Mouse (Mus musculus) liver, postnatal 0 days (tissue): ENCODE measurements around the gene Rbm20. TPM values are rescaled to one million over a fixed set of nuclear protein-coding genes. Genes with fewer than 3 reads are reported as not detected.

Experiments
- ATAC-seq: fragments of 200-750 bp; cut with Nextera tagmentation; 2 replicates; pipeline ENCODE4 v1.8.0; 2017; ENCODE audit warnings: mild to moderate bottlenecking, moderate library complexity
- DNase-seq: peaks from one replicate; pipeline ENCODE4 v3.0.0-alpha.2; 2016
- H3K27ac ChIP-seq: fragments of 300-500 bp; sonication (generic); 2 replicates; pipeline ENCODE4 v1.5.1; 2014; ENCODE audit warnings: antibody characterized with exemption, moderate library complexity, mild to moderate bottlenecking, low read depth
- H3K27me3 ChIP-seq: fragments of 300-500 bp; sonication (generic); 2 replicates; pipeline ENCODE4 v1.6.1; 2014; ENCODE audit warnings: low read length, control low read depth, mixed read lengths; ENCODE audit not compliant: insufficient read depth
- H3K36me3 ChIP-seq: fragments of 300-500 bp; sonication (generic); replicated peaks from 2 replicates; pipeline ENCODE4 v1.6.1; 2014; ENCODE audit warnings: mild to moderate bottlenecking, control low read depth, low read length, moderate library complexity, mixed read lengths; ENCODE audit not compliant: insufficient read depth
- H3K4me1 ChIP-seq: fragments of 300-500 bp; sonication (generic); 2 replicates; pipeline ENCODE4 v1.6.1; 2014; ENCODE audit warnings: antibody characterized with exemption, mild to moderate bottlenecking, control low read depth; ENCODE audit not compliant: insufficient read depth
- H3K4me2 ChIP-seq: fragments of 300-500 bp; sonication (generic); 2 replicates; pipeline ENCODE4 v1.6.1; 2014; ENCODE audit warnings: low read depth, mild to moderate bottlenecking, low read length, moderate library complexity, mixed read lengths
- H3K4me3 ChIP-seq: fragments of 300-500 bp; sonication (generic); 2 replicates; pipeline ENCODE4 v1.5.1; 2014; ENCODE audit warnings: low read depth, low read length
- H3K9ac ChIP-seq: fragments of 300-500 bp; sonication (generic); replicated peaks from 2 replicates; pipeline ENCODE4 v1.6.1; 2014; ENCODE audit warnings: mild to moderate bottlenecking, moderate library complexity
- H3K9me3 ChIP-seq: fragments of 300-500 bp; sonication (generic); 2 replicates; pipeline ENCODE4 v1.6.1; 2016; ENCODE audit warnings: mild to moderate bottlenecking, control low read depth, low read length, mixed read lengths
- CTCF ChIP-seq: sonication (generic); IDR thresholded peaks from 2 replicates; pipeline ENCODE4 v1.5.1; 2016; ENCODE audit warnings: antibody characterized with exemption, low read depth
- EP300 ChIP-seq: IDR thresholded peaks from 2 replicates; pipeline ENCODE4 v1.6.1; 2016; ENCODE audit warnings: antibody characterized with exemption, low read depth, mild to moderate bottlenecking
- WGBS: fragments of 180-500 bp; shearing (Covaris S2); extraction: QIAGEN DNeasy Blood & Tissue Kit; methylation state at CpG from one replicate; pipeline ENCODE4 v1.1.7; 2014; ENCODE audit not compliant: insufficient replicate concordance; 5-methylcytosine and 5-hydroxymethylcytosine counted together
- polyA plus RNA-seq: library from polyadenylated mRNA; unstranded; fragments of >200 nt; fragmentation: Nextera tagmentation; extraction: Ambion mirVana; gene quantifications from 2 replicates; pipeline ENCODE4 v1.2.1, GENCODE M21; 2015

Rbm20 gene
- 0.16 and 0.17 TPM in 2 replicates for polyA plus RNA-seq

DNA sequence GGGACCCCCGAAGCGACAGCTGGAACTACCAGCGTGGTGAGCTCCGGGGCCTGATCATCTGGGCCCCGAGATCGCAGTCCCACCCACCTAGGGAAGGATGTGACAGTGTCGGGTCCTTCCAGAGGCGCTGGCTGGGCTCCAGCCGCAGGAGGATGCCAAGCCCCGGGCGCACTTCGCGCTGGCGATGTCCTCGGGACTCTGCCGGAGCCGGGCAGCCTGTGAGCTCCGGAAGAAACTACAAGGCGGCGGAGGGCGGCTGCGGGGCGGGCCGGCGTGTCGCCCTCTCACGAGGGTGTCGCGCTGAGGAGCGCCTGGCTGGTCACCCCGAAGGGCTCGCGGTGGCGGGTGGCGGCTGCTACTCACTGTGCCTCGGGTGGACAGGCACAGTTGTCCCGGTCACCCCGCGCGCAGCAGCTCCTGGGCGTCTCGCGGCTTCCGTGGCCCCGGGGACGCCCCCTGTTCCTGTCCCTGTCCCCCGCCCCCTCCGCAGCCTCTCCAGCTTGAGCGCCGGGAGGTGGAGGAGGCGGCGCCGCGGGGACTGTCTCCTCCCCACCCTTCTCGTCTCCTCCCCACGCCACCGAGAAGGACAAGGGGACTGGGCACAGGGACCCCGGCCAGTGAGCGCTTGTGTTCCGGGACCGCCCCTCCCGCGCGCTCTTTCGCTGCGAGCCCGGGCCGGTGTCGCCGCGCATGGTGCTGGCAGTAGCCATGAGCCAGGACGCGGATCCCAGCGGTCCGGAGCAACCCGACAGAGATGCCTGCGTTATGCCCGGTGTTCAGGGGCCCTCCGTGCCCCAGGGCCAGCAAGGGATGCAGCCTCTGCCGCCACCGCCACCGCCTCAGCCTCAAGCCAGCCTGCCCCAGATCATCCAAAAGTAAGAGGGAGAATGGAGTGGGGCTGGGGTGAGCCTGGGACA lies at the start of gene Rbm20:
Gene Rbm20, plus strand, starts transcription at position 589 of the 917 bp plus-strand sequence.
- peak; percentile 31 for DNase-seq
- no peak for ATAC-seq

GRCm38 (mm10) chr19:53638041-53638440 lies 39.1 kb upstream of the Rbm20 start:
- TF ChIP-seq CTCF (peak; percentile 65), EP300 (no peak)
- no peaks in the 10 kb centered on the region for H3K4me1 ChIP-seq
- ATAC-seq (no peak), DNase-seq (no peak)
- 97% methylated on average over 2 of the region's 2 CpGs for WGBS
- H3K9me3 ChIP-seq: no peaks in the 10 kb centered on the region
- no peaks in the 10 kb centered on the region for H3K27me3 ChIP-seq
- H3K4me2 ChIP-seq: no peak overlapping the region
- no peak overlapping the region for H3K27ac ChIP-seq
- H3K4me3 ChIP-seq: no peak overlapping the region
- H3K36me3 ChIP-seq: peaks cover 72% of the 10 kb centered on the region
- H3K9ac ChIP-seq: no peak overlapping the region

More for the DNA sequence above, at the start of gene Rbm20:
- Histone ChIP-seq H3K4me1 (peaks cover 13% of the 10 kb centered on the region), H3K36me3 (no peaks in the 10 kb centered on the region), H3K4me3 (peak within 1 kb of the TSS; percentile 53), H3K4me2 (peak within 1 kb of the TSS; percentile 79), H3K9ac (no peak within 1 kb of the TSS), H3K9me3 (no peaks in the 10 kb centered on the region), H3K27me3 (peaks cover 80% of the 10 kb centered on the region), H3K27ac (no peak within 1 kb of the TSS)
- TF ChIP-seq EP300 (no peak), CTCF (no peak)
- WGBS: under 1% methylated on average over 77 of the region's 82 CpGs

GRCm38 (mm10) chr19:53638727-53639126 lies 38.4 kb upstream of the Rbm20 start:
- Histone ChIP-seq H3K9me3 (no peaks in the 10 kb centered on the region), H3K9ac (no peak overlapping the region), H3K4me1 (no peaks in the 10 kb centered on the region), H3K4me3 (no peak overlapping the region), H3K36me3 (peaks cover 70% of the 10 kb centered on the region), H3K27ac (no peak overlapping the region), H3K27me3 (no peaks in the 10 kb centered on the region), H3K4me2 (no peak overlapping the region)
- DNase-seq (no peak), ATAC-seq (no peak)
- TF ChIP-seq CTCF: peak; percentile 29; the same call in 1 of the 2 replicates
- no peak for TF ChIP-seq EP300
- WGBS: 91% methylated on average over 8 of the region's 8 CpGs

DNA sequence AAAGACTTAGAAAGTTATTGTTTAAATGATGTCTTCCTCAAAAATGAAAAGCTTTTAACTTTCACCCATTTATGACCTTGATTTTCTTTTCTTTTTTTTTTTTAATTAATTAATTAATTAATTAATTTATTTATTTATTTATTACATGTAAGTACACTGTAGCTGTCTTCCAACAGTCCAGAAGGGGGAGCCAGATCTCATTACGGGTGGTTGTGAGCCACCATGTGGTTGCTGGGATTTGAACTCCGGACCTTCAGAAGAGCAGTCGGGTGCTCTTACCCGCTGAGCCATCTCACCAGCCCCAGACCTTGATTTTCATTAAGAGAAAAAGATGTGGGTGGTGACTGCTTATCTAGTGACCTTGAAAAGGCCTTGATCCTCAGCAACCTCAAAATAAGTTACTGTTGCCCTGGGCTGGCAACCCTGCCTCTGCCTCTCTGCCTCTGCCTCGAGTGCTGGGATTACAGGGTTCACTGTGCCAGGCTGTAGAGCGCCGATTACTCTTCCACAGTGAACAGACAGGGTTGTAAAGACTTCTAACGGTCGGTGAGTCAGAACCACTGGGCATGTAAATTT lies 33.0 kb upstream of the Rbm20 start:
- DNase-seq (no peak), ATAC-seq (no peak)
- Histone ChIP-seq H3K27ac (no peak overlapping the region), H3K9ac (no peak overlapping the region), H3K9me3 (no peaks in the 10 kb centered on the region), H3K4me2 (no peak overlapping the region), H3K36me3 (peaks cover 55% of the 10 kb centered on the region), H3K4me1 (no peaks in the 10 kb centered on the region), H3K27me3 (no peaks in the 10 kb centered on the region), H3K4me3 (no peak overlapping the region)
- peak; percentile 18; the same call in 1 of the 2 replicates for TF ChIP-seq CTCF
- no peak for TF ChIP-seq EP300
- WGBS: 86% methylated on average over 9 of the region's 9 CpGs

GRCm38 (mm10) chr19:53647301-53647700 lies 29.8 kb upstream of the Rbm20 start:
- Histone ChIP-seq H3K27me3 (no peaks in the 10 kb centered on the region), H3K4me3 (no peak overlapping the region), H3K9ac (no peak overlapping the region), H3K36me3 (peaks cover 34% of the 10 kb centered on the region), H3K27ac (no peak overlapping the region), H3K4me1 (no peaks in the 10 kb centered on the region; the same call in 1 of the 2 replicates), H3K4me2 (no peak overlapping the region), H3K9me3 (no peaks in the 10 kb centered on the region)
- TF ChIP-seq EP300: no peak
- TF ChIP-seq CTCF: no peak
- no peak for DNase-seq
- WGBS: 87% methylated on average over 9 of the region's 9 CpGs
- no peak for ATAC-seq

DNA sequence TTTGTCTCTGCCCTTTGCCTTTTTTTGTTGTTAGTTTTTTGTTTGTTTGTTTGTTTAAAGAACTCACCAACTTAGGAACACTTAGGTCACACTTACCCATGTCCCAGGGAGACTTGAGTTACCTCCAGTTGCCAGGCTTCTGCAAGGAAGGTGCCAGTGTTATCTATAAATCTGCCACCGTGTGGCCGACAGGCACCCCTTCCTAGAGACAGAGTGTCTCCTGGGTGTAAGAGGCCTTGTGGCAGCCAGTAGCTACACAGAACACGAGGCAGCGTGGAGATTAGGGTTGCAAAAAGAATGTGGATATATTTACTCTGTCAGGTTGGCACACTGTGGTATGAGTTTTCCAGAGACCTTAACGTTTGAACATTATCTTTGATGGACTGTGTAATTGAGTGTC lies 29.1 kb upstream of the Rbm20 start:
- no peaks in the 10 kb centered on the region for H3K9me3 ChIP-seq
- peaks cover 32% of the 10 kb centered on the region for H3K36me3 ChIP-seq
- WGBS: 38% methylated on average over 5 of the region's 5 CpGs
- H3K27me3 ChIP-seq: no peaks in the 10 kb centered on the region
- no peak overlapping the region for H3K4me2 ChIP-seq
- TF ChIP-seq CTCF: no peak
- TF ChIP-seq EP300: no peak
- H3K9ac ChIP-seq: no peak overlapping the region
- no peaks in the 10 kb centered on the region; the same call in 1 of the 2 replicates for H3K4me1 ChIP-seq
- DNase-seq: no peak
- no peak overlapping the region for H3K27ac ChIP-seq
- ATAC-seq: no peak
- no peak overlapping the region for H3K4me3 ChIP-seq
